Mouse (Mus musculus) midbrain, embryonic 14.5 days (tissue): ENCODE results near the gene Ctse. TPM values are rescaled to one million over a fixed set of nuclear protein-coding genes. Genes with fewer than 3 reads are reported as not detected.

ENCODE experiments used
- ATAC-seq: fragments of 200-750 bp; cut with Nextera tagmentation; 2 replicates; pipeline ENCODE4 v1.8.0; 2017; ENCODE audit warnings: moderate number of reproducible peaks, moderate library complexity; ENCODE audit not compliant: low FRiP score, low TSS enrichment
- DNase-seq: peaks from one replicate; pipeline ENCODE4 v3.0.0-alpha.2; 2015
- H3K27ac ChIP-seq: fragments of 300-500 bp; sonication (generic); replicated peaks from 2 replicates; pipeline ENCODE4 v1.5.1; 2014; ENCODE audit warnings: mild to moderate bottlenecking, low read depth, low read length, moderate library complexity
- H3K27me3 ChIP-seq: fragments of 300-500 bp; sonication (generic); 2 replicates; pipeline ENCODE4 v1.6.1; 2014; ENCODE audit warnings: low read length, control low read depth, mixed read lengths; ENCODE audit not compliant: control insufficient read depth, insufficient read depth
- H3K36me3 ChIP-seq: fragments of 300-500 bp; sonication (generic); 2 replicates; pipeline ENCODE4 v1.6.1; 2014; ENCODE audit warnings: low read length, control low read depth; ENCODE audit not compliant: control insufficient read depth, insufficient read depth
- H3K4me1 ChIP-seq: fragments of 300-500 bp; sonication (generic); 2 replicates; pipeline ENCODE4 v1.6.1; 2014; ENCODE audit warnings: mild to moderate bottlenecking, antibody characterized with exemption, low read length, control low read depth; ENCODE audit not compliant: control insufficient read depth, insufficient read depth
- H3K4me2 ChIP-seq: fragments of 300-500 bp; sonication (generic); 2 replicates; pipeline ENCODE4 v1.6.1; 2014; ENCODE audit warnings: mild to moderate bottlenecking, low read length, moderate library complexity
- H3K4me3 ChIP-seq: fragments of 300-500 bp; sonication (generic); replicated peaks from 2 replicates; pipeline ENCODE4 v1.5.1; 2014; ENCODE audit warnings: low read depth, low read length
- H3K9ac ChIP-seq: fragments of 300-500 bp; sonication (generic); replicated peaks from 2 replicates; pipeline ENCODE4 v1.6.1; 2014; ENCODE audit warnings: mild to moderate bottlenecking, low read length, moderate library complexity
- H3K9me3 ChIP-seq: fragments of 300-500 bp; sonication (generic); 2 replicates; pipeline ENCODE4 v1.6.1; 2016; ENCODE audit warnings: low read length, control low read depth, mixed read lengths; ENCODE audit not compliant: control insufficient read depth
- WGBS: fragments of 180-500 bp; shearing (Covaris S2); extraction: QIAGEN DNeasy Blood & Tissue Kit; methylation state at CpG from one replicate; pipeline ENCODE4 v1.1.7; 2014; 5-methylcytosine and 5-hydroxymethylcytosine counted together
- polyA plus RNA-seq: library from polyadenylated mRNA; unstranded; fragments of >200 nt; fragmentation: Nextera tagmentation; extraction: Ambion mirVana; gene quantifications from 2 replicates; pipeline ENCODE4 v1.2.1, GENCODE M21; 2014

Gene Ctse
- polyA plus RNA-seq, 1 experiment from 2014 or later, result not detected

DNA sequence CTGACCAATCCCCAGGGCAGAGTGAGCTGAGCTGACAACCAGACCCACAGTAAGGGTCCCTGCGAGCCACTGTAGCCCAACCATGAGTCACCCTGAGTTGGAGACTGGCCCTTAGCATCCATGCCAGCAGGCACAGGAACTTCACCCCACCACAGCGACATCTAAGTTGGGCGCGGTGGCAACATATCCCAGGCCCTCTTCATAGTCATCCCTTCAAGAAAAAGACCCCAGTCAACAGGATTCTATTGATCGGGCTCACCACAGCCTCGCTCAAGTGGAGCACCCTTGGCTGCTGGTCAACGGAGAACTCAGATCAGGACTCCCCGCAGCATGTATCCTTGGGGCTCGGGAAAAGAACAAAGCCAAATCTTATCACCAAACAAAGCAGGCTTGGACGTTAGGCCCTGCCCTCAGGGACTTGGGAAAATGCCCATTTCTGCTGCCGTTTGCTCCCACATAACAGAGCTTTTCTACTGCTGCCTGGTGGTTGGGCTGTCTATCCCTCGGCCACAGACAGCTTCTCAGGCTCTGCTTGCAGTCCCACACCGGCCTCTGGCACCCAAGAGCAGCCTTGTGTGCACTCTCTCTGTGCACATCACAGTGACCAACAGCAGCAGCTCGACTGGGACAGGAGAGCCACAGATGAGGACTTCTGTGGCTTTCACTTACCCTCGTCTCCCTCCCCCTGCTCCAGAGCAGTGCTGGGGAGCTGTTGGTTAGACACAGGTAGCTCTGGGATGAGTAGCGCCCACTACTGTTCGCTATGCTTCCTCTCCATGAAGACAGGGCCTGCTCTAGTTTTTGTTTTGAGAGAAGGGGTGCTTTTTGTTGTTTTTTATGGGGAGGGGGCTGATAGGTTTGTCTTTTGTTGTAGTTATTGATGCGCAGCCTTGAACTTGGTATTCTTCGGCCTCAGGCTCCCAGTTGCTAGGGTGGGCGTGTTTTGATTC, 76.6 kb downstream of the Ctse start:
- Histone ChIP-seq H3K27me3 (no peaks in the 10 kb centered on the region), H3K9me3 (no peaks in the 10 kb centered on the region), H3K27ac (no peak overlapping the region), H3K9ac (no peak overlapping the region), H3K4me3 (no peak overlapping the region), H3K36me3 (no peaks in the 10 kb centered on the region), H3K4me1 (no peaks in the 10 kb centered on the region), H3K4me2 (no peak overlapping the region)
- 0 out of 2 replicates have a peak, but pooled peaks have one; percentile 20 for ATAC-seq
- no peak for DNase-seq
- 63% methylated on average over 20 of the region's 20 CpGs for WGBS

DNA sequence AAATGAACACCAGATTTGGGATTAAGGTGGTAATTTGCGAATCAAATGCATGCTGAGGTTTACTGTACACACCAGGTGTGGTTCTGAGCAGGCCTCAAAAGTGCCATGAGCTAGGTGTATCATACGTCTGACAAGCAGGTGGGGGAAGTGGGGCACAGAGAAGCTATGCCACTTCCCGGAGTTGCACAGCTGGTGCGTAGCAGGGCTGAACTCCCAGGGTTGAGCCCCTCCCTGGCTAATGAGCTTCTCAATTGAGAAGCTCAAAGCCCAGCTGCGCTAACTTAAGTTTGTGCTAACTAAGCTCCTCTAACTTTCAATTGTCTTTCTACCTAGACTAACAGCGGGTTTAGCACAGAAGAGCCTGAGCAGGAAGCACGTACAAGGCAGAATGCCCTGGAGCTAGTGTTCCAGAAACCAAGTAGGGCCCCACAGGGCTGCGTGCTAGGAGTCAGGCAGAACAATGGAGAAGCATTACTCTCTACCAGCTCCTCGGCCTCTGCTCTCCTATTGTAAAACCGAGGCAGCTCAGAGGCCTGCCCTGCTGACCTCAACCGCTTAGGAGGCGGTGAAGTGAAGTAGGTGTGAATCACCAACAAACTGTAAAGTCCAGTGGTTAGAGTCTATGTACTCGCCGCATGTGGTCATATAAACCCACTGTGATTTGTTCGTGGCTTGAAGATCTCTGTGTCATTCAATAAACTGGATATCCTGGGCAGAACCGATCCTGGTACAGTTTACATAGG, 81.0 kb downstream of the Ctse start:
- no peaks in the 10 kb centered on the region for H3K27me3 ChIP-seq
- H3K9me3 ChIP-seq, result no peaks in the 10 kb centered on the region
- H3K4me3 ChIP-seq, result no peak overlapping the region
- 0 out of 2 replicates have a peak, but pooled peaks cover 2% of the 10 kb centered on the region for H3K4me1 ChIP-seq
- no peak overlapping the region for H3K4me2 ChIP-seq
- no peak for DNase-seq
- no peak for ATAC-seq
- WGBS, result 58% methylated on average over 16 of the region's 16 CpGs
- H3K27ac ChIP-seq, result no peak overlapping the region
- no peaks in the 10 kb centered on the region for H3K36me3 ChIP-seq
- H3K9ac ChIP-seq, result no peak overlapping the region

DNA sequence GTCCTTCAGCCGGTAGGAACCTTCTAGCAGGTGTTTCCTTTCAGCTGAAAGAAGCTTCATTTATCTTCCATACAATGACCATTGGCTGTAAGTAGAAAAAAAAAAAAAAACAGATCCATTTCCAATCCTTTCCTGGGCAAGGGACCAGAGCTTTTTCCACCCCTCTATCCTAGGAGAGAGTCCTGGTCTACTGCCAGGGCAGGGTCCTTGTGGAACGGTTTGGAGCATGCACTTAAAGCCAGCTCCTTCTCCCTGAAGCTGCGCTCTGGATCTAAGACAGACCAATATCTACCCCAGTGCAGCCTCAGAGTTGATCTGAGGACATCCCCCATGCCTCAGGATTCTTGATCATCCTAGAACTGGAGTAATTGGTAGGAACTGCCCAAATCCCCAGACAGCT, 83.9 kb downstream of the Ctse start:
- H3K4me1 ChIP-seq, result 0 out of 2 replicates have a peak, but pooled peaks cover 2% of the 10 kb centered on the region
- no peaks in the 10 kb centered on the region for H3K9me3 ChIP-seq
- H3K36me3 ChIP-seq, result no peaks in the 10 kb centered on the region
- DNase-seq (no peak), ATAC-seq (no peak)
- no peak overlapping the region for H3K4me2 ChIP-seq
- H3K27ac ChIP-seq, result no peak overlapping the region
- H3K9ac ChIP-seq, result no peak overlapping the region
- WGBS, result 91% methylated on average over 3 of the region's 3 CpGs
- H3K4me3 ChIP-seq, result no peak overlapping the region
- H3K27me3 ChIP-seq, result no peaks in the 10 kb centered on the region

DNA sequence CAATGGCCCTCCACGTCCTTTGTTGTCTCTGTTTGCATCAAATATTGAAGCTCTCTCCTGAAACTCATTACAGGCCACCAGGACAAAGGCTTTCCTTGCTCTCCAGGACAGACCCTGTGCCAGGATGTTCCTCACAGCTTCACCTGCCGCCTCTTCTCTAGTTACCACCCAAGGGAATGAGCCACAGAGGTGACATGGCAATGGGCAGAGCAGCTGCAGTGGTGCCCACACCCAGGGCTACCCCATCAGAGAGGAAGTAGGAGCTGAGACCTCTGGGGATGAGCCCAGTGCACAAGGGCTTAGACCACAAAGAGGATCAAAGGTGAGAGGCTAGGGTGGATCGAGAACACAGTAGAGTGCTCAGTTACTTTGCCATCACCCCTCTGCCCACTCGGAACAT, 85.4 kb downstream of the Ctse start:
- DNase-seq (no peak), ATAC-seq (no peak)
- no peaks in the 10 kb centered on the region for H3K9me3 ChIP-seq
- 0 out of 2 replicates have a peak, but pooled peaks cover 2% of the 10 kb centered on the region for H3K4me1 ChIP-seq
- no peak overlapping the region for H3K4me2 ChIP-seq
- no peaks in the 10 kb centered on the region for H3K36me3 ChIP-seq
- no peak overlapping the region for H3K4me3 ChIP-seq
- no peak overlapping the region for H3K27ac ChIP-seq
- H3K9ac ChIP-seq, result no peak overlapping the region
- WGBS, result 36% methylated on average over 4 of the region's 4 CpGs
- no peaks in the 10 kb centered on the region for H3K27me3 ChIP-seq

Other genes starting within 250 kb of the Ctse start
- 28.6 and 30.8 TPM in 2 replicates for gene Srgap2, start 111.0 kb upstream of the Ctse start, polyA plus RNA-seq
- 1.4 and 1.8 TPM in 2 replicates for gene Fam72a, start 110.4 kb upstream of the Ctse start, polyA plus RNA-seq
- not detected in 2 replicates for gene Avpr1b, start 39.1 kb upstream of the Ctse start, polyA plus RNA-seq
- gene Rab7b, start 50.4 kb downstream of the Ctse start, polyA plus RNA-seq, result 0.12 and 1.6 TPM in 2 replicates
- gene Slc26a9, start 105.7 kb downstream of the Ctse start, polyA plus RNA-seq, result 0.04 and 0.13 TPM in 2 replicates
- 0.09 and 0.20 TPM in 2 replicates for gene Pm20d1, start 159.1 kb downstream of the Ctse start, polyA plus RNA-seq
- 7.5 and 12.9 TPM in 2 replicates for gene Slc41a1, start 189.2 kb downstream of the Ctse start, polyA plus RNA-seq
- gene Rab29, start 228.9 kb downstream of the Ctse start, polyA plus RNA-seq, result 3.7 and 8.8 TPM in 2 replicates